Mouse (Mus musculus) intestine, embryonic 15.5 days (tissue): ENCODE results near the gene Spg11. TPM values are rescaled to one million over a fixed set of nuclear protein-coding genes. Genes with fewer than 3 reads are reported as not detected.
A peak's percentile ranks its signal among the peaks of the same experiment; 100 is the strongest.

Experiments used
- ATAC-seq: fragments of 200-750 bp; cut with Nextera tagmentation; 2 replicates; pipeline ENCODE4 v1.8.0; 2017; ENCODE audit warnings: moderate TSS enrichment, moderate library complexity
- H3K27ac ChIP-seq: fragments of 300-500 bp; sonication (generic); 2 replicates; pipeline ENCODE4 v1.5.1; 2015; ENCODE audit warnings: mild to moderate bottlenecking, inconsistent platforms
- H3K27me3 ChIP-seq: fragments of 300-500 bp; sonication (generic); replicated peaks from 2 replicates; pipeline ENCODE4 v1.6.1; 2015; ENCODE audit warnings: inconsistent platforms
- H3K36me3 ChIP-seq: fragments of 300-500 bp; sonication (generic); 2 replicates; pipeline ENCODE4 v1.6.1; 2015; ENCODE audit warnings: inconsistent platforms
- H3K4me1 ChIP-seq: fragments of 300-500 bp; sonication (generic); replicated peaks from 2 replicates; pipeline ENCODE4 v1.6.1; 2015; ENCODE audit warnings: inconsistent platforms
- H3K4me2 ChIP-seq: fragments of 300-500 bp; sonication (generic); replicated peaks from 2 replicates; pipeline ENCODE4 v1.6.1; 2015; ENCODE audit warnings: mild to moderate bottlenecking, inconsistent platforms
- H3K4me3 ChIP-seq: fragments of 300-500 bp; sonication (generic); replicated peaks from 2 replicates; pipeline ENCODE4 v1.5.1; 2015; ENCODE audit warnings: inconsistent platforms
- H3K9ac ChIP-seq: fragments of 300-500 bp; sonication (generic); 2 replicates; pipeline ENCODE4 v1.6.1; 2015; ENCODE audit warnings: inconsistent platforms
- H3K9me3 ChIP-seq: fragments of 300-500 bp; sonication (generic); 2 replicates; pipeline ENCODE4 v1.6.1; 2016; ENCODE audit warnings: inconsistent platforms
- WGBS: fragments of 180-500 bp; shearing (Covaris S2); methylation state at CpG from one replicate; pipeline ENCODE4 v1.1.7; 2015; 5-methylcytosine and 5-hydroxymethylcytosine counted together
- polyA plus RNA-seq: library from polyadenylated mRNA; unstranded; fragments of >200 nt; fragmentation: Nextera tagmentation; extraction: Ambion mirVana; gene quantifications from 2 replicates; pipeline ENCODE4 v1.2.1, GENCODE M21; 2015

Gene Spg11
- polyA plus RNA-seq, 1 experiment from 2014 or later: 8.5 TPM

DNA sequence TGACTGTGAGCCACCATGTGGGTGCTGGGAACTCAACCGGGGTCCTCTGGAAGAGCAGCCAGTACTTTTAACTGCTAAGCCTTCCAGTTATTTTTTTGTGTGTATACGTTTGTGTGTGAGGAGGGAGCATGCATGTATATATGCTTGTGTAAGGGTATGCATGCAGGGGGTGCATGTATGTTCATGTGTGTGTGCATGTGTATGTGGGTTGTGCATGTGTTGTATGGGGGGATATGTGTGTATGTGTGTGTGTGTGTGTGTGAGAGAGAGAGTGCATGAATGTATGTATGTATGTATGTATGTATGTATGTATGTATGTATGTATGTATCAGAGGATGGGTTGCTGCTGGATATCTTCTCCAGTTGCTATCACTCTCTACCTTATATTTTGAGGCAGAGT, 36.3 kb upstream of the Spg11 start:
- no peak overlapping the region for H3K27ac ChIP-seq

GRCm38 (mm10) chr2:122153681-122154365, 35.6 kb upstream of the Spg11 start:
- WGBS: 89% methylated on average over 7 of the region's 7 CpGs
- no peak for ATAC-seq

More for the DNA sequence above, 36.3 kb upstream of the Spg11 start:
- 92% methylated on average over 2 of the region's 2 CpGs for WGBS
- Histone ChIP-seq H3K4me1 (peaks cover 6% of the 10 kb centered on the region; the same call in 1 of the 2 replicates), H3K4me2 (no peak overlapping the region), H3K36me3 (no peaks in the 10 kb centered on the region), H3K4me3 (no peak overlapping the region), H3K27me3 (no peaks in the 10 kb centered on the region), H3K9me3 (no peaks in the 10 kb centered on the region; the same call in 1 of the 2 replicates), H3K9ac (no peak overlapping the region)
- no peak for ATAC-seq

GRCm38 (mm10) chr2:122152850-122153249, 34.7 kb upstream of the Spg11 start:
- H3K9me3 ChIP-seq: no peaks in the 10 kb centered on the region; the same call in 1 of the 2 replicates
- no peak overlapping the region for H3K4me3 ChIP-seq
- H3K36me3 ChIP-seq: no peaks in the 10 kb centered on the region
- no peak overlapping the region for H3K27ac ChIP-seq
- no peak for ATAC-seq
- no peaks in the 10 kb centered on the region for H3K27me3 ChIP-seq
- WGBS: 83% methylated on average over 3 of the region's 3 CpGs
- no peak overlapping the region for H3K9ac ChIP-seq
- no peak overlapping the region for H3K4me2 ChIP-seq
- H3K4me1 ChIP-seq: no peaks in the 10 kb centered on the region

More at GRCm38 (mm10) chr2:122153681-122154365, 35.6 kb upstream of the Spg11 start:
- Histone ChIP-seq H3K4me3 (no peak overlapping the region), H3K36me3 (no peaks in the 10 kb centered on the region), H3K4me1 (peaks cover 3% of the 10 kb centered on the region; the same call in 1 of the 2 replicates), H3K9ac (no peak overlapping the region), H3K27ac (no peak overlapping the region), H3K9me3 (no peaks in the 10 kb centered on the region; the same call in 1 of the 2 replicates), H3K27me3 (no peaks in the 10 kb centered on the region), H3K4me2 (no peak overlapping the region)

GRCm38 (mm10) chr2:122151221-122151620, 33.0 kb upstream of the Spg11 start:
- Histone ChIP-seq H3K9me3 (no peaks in the 10 kb centered on the region), H3K4me3 (no peak overlapping the region), H3K4me1 (no peaks in the 10 kb centered on the region), H3K27me3 (no peaks in the 10 kb centered on the region), H3K9ac (no peak overlapping the region), H3K4me2 (no peak overlapping the region), H3K27ac (no peak overlapping the region), H3K36me3 (no peaks in the 10 kb centered on the region)
- ATAC-seq: no peak
- WGBS: 95% methylated on average over 1 of the region's 1 CpGs

DNA sequence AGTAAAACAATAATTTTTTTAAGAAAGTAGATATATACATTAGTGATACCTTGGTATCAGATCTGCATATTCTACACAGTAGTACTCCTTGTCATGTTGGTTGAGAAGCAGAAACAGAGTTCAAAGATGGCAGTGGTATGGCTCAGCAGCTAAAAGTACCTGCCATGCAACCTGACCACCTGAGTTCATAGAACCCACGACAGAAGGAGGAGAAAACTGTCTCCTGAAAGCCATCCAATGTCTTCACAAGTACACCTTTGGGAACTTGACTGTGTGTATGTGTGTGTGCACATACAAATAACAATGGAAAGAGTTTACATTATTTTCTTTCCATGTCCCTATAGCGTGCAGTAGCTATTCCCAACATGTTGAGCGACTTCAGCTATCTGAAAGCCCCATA, 31.5 kb upstream of the Spg11 start:
- H3K27me3 ChIP-seq: no peaks in the 10 kb centered on the region
- H3K9me3 ChIP-seq: no peaks in the 10 kb centered on the region
- 89% methylated on average over 3 of the region's 3 CpGs for WGBS
- no peaks in the 10 kb centered on the region for H3K4me1 ChIP-seq
- H3K4me2 ChIP-seq: no peak overlapping the region
- no peak overlapping the region for H3K4me3 ChIP-seq
- no peak for ATAC-seq
- H3K9ac ChIP-seq: no peak overlapping the region
- no peaks in the 10 kb centered on the region for H3K36me3 ChIP-seq
- H3K27ac ChIP-seq: no peak overlapping the region

DNA sequence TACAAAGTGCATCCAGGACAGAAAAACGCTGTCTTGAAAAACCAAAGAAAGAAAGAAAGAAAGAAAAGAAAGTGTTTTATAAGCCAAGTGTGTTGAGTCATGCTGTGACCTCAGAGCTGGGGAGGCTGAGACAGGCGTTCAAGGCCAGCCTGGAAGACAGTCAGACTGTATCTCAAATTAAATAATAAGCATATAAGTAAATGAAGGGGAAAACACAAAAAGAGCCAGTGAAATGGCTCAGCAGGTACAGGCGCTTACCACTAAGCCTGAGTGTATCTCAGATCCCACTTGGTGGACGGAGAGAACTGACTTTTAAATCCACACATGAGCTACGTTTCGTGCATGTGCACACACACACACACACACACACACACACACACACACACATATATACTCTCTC, 31.1 kb upstream of the Spg11 start:
- WGBS: 87% methylated on average over 6 of the region's 6 CpGs
- Histone ChIP-seq H3K4me3 (0 out of 2 replicates have a peak overlapping the region, but pooled peaks have one; percentile 62), H3K27ac (no peak overlapping the region), H3K9ac (no peak overlapping the region), H3K4me2 (peak overlapping the region; percentile 66; the same call in 1 of the 2 replicates), H3K4me1 (no peaks in the 10 kb centered on the region), H3K27me3 (no peaks in the 10 kb centered on the region), H3K36me3 (no peaks in the 10 kb centered on the region), H3K9me3 (no peaks in the 10 kb centered on the region)
- ATAC-seq: no peak

DNA sequence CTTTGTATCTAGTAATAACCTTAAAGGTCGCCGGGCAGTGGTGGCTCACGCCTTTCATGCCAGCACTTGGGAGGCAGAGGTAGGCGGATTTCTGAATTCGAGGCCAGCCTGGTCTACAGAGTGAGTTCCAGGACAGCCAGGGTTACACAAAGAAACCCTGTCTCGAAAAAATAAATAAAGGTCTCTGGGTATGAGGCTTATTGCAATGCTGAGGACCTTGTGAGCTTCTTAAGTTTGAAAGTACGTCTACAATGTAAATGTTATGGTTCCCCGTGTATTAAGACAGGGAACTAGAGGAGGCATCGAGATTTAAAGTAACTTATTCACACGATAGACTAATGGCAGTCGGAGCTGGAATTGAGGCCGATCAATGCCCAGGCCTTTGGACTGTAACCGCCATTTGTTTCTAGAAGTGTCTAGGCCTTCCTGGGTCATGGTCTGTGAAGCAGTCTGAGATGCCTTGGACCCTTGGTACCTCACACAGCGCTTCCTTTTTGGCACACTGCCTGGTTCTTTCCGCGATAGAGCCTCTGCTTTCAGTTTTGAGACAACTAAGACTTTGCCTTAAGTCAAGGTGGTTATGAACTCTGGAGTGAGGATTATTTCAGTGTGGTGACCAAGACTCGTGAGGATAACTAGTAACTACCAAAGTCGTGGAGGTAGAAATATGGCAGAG, 30.2 kb upstream of the Spg11 start:
- ATAC-seq: peak; percentile 58

GRCm38 (mm10) chr2:122147508-122148241, 29.5 kb upstream of the Spg11 start, which contains the start of gene B2m:
Gene B2m, plus strand, starts transcription at chr2:122147686.
- Histone ChIP-seq H3K4me2 (peak within 1 kb of the TSS; percentile 66), H3K36me3 (no peaks in the 10 kb centered on the region), H3K27ac (peak within 1 kb of the TSS; percentile 78), H3K27me3 (no peaks in the 10 kb centered on the region), H3K4me3 (peak within 1 kb of the TSS; percentile 62), H3K9me3 (no peaks in the 10 kb centered on the region), H3K9ac (peak within 1 kb of the TSS; percentile 78), H3K4me1 (no peaks in the 10 kb centered on the region)
- peak; percentile 98 for ATAC-seq
- under 1% methylated on average over 40 of the region's 40 CpGs for WGBS

More for the DNA sequence above, 30.2 kb upstream of the Spg11 start:
- WGBS: 22% methylated on average over 18 of the region's 18 CpGs
- Histone ChIP-seq H3K9me3 (no peaks in the 10 kb centered on the region), H3K9ac (peak overlapping the region; percentile 78), H3K36me3 (no peaks in the 10 kb centered on the region), H3K4me3 (peak overlapping the region; percentile 62), H3K27ac (peak overlapping the region; percentile 78; the same call in 1 of the 2 replicates), H3K4me2 (peak overlapping the region; percentile 66), H3K4me1 (no peaks in the 10 kb centered on the region), H3K27me3 (no peaks in the 10 kb centered on the region)

GRCm38 (mm10) chr2:122146687-122147086, 28.5 kb upstream of the Spg11 start:
- Histone ChIP-seq H3K27ac (no peak overlapping the region), H3K4me3 (no peak overlapping the region), H3K9ac (no peak overlapping the region), H3K9me3 (no peaks in the 10 kb centered on the region), H3K4me2 (no peak overlapping the region), H3K27me3 (no peaks in the 10 kb centered on the region), H3K36me3 (no peaks in the 10 kb centered on the region), H3K4me1 (no peaks in the 10 kb centered on the region)
- WGBS: 69% methylated on average over 6 of the region's 6 CpGs
- no peak for ATAC-seq

DNA sequence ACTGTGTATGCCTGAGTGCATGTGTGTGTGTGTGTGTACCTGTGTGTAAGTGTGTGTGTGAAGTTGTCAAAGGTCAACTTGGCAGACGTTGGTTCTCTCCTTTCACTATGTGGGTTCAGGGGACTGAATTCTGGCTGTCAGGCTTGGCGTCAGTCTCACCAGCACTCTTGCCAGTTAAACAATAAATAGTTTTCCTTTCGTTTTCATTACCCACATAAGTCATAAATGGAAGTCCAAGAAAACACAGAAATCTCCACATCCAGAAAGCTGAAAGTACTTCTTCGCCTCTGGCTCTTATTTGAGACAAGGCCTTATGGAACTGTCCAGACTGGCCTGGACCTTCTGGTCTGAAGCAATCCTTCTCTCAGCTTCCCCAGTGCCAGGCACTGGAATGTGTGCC, 27.6 kb upstream of the Spg11 start:
- H3K27ac ChIP-seq: no peak overlapping the region
- no peak overlapping the region for H3K4me2 ChIP-seq
- no peak for ATAC-seq
- WGBS: 72% methylated on average over 4 of the region's 4 CpGs
- no peaks in the 10 kb centered on the region for H3K4me1 ChIP-seq
- H3K4me3 ChIP-seq: no peak overlapping the region
- H3K27me3 ChIP-seq: no peaks in the 10 kb centered on the region
- H3K9me3 ChIP-seq: no peaks in the 10 kb centered on the region
- no peaks in the 10 kb centered on the region for H3K36me3 ChIP-seq
- H3K9ac ChIP-seq: no peak overlapping the region

GRCm38 (mm10) chr2:122143111-122143510, 24.9 kb upstream of the Spg11 start:
- WGBS: 97% methylated on average over 3 of the region's 3 CpGs
- ATAC-seq: no peak
- Histone ChIP-seq H3K9ac (no peak overlapping the region), H3K4me1 (no peaks in the 10 kb centered on the region), H3K36me3 (no peaks in the 10 kb centered on the region), H3K27me3 (no peaks in the 10 kb centered on the region), H3K27ac (no peak overlapping the region), H3K4me2 (no peak overlapping the region), H3K9me3 (no peaks in the 10 kb centered on the region), H3K4me3 (no peak overlapping the region)

GRCm38 (mm10) chr2:122141332-122141967, 23.3 kb upstream of the Spg11 start:
- 71% methylated on average over 5 of the region's 5 CpGs for WGBS
- no peak overlapping the region for H3K4me2 ChIP-seq
- no peaks in the 10 kb centered on the region for H3K27me3 ChIP-seq
- no peak overlapping the region for H3K4me3 ChIP-seq
- no peak for ATAC-seq
- no peaks in the 10 kb centered on the region for H3K4me1 ChIP-seq
- H3K36me3 ChIP-seq: no peaks in the 10 kb centered on the region
- no peaks in the 10 kb centered on the region for H3K9me3 ChIP-seq
- no peak overlapping the region for H3K9ac ChIP-seq
- no peak overlapping the region for H3K27ac ChIP-seq
